16 mouse cellular contexts compared by ENCODE assay signal in the genomic region with DNA sequence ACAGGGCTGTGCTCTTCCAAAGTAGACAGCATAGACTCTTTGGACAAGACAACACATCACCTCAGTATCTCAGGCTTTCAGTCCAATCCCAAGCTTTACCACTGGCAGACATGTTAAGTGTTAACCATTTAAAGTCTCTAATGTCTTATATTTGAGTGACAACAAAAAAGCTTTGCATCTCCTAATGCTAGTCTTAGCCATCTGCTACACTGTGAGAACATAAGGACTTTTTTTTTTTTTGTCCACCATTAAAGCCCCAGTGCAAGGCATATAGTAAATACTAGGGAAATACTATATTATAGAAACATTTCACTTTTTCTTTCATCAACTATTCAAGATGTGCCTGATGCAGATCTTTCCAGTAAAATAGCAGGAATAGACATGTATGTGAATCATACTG.
"Had no signal": no experiment of that assay in that cellular context is flagged by ENCODE, and none has a peak within 500 bp of the region (broad histone marks: within the 10 kb centered on the region; RNA-seq: fewer than 3 reads in every experiment).

No protein-coding gene starts in this region.

- H3K9me3 ChIP-seq: neural tube, embryonic 13.5 days; neural tube, embryonic 15.5 days; stomach, embryonic 15.5 days had no signal

- H3K27me3 ChIP-seq: neural tube, embryonic 13.5 days; neural tube, embryonic 15.5 days; stomach, embryonic 15.5 days had no signal

- H3K36me3 ChIP-seq: neural tube, embryonic 13.5 days; neural tube, embryonic 15.5 days; stomach, embryonic 15.5 days had no signal

- H3K4me3 ChIP-seq: neural tube, embryonic 13.5 days; neural tube, embryonic 15.5 days; stomach, embryonic 15.5 days had no signal

- H3K9ac ChIP-seq: neural tube, embryonic 13.5 days; neural tube, embryonic 15.5 days; stomach, embryonic 15.5 days had no signal

- H3K4me1 ChIP-seq: neural tube, embryonic 13.5 days; neural tube, embryonic 15.5 days; stomach, embryonic 15.5 days had no signal

- H3K4me2 ChIP-seq: neural tube, embryonic 13.5 days; neural tube, embryonic 15.5 days; stomach, embryonic 15.5 days had no signal

- H3K27ac ChIP-seq: neural tube, embryonic 13.5 days; neural tube, embryonic 15.5 days; stomach, embryonic 15.5 days; stomach, postnatal 0 days had no signal

- DNase-seq: retina, postnatal 1 day; right cerebral cortex, adult 18-20 months; right cerebral cortex, postnatal 14 days; right cerebral cortex, postnatal 25 days; right cerebral cortex, postnatal 4 days; spleen, adult 18-20 months; thymus, adult 18-20 months; thymus, adult 2 months; thymus, postnatal 14 days; thymus, postnatal 25 days; thymus, postnatal 36 days; thymus, postnatal 4 days had no signal
